Mouse (Mus musculus): ENCODE measurements around the gene Sephs1. TPM values are rescaled to one million over a fixed set of nuclear protein-coding genes. Genes with fewer than 3 reads are reported as not detected.

Sephs1 gene
- polyA plus RNA-seq, 1 experiment from 2014 or later: 34.3 TPM

DNA sequence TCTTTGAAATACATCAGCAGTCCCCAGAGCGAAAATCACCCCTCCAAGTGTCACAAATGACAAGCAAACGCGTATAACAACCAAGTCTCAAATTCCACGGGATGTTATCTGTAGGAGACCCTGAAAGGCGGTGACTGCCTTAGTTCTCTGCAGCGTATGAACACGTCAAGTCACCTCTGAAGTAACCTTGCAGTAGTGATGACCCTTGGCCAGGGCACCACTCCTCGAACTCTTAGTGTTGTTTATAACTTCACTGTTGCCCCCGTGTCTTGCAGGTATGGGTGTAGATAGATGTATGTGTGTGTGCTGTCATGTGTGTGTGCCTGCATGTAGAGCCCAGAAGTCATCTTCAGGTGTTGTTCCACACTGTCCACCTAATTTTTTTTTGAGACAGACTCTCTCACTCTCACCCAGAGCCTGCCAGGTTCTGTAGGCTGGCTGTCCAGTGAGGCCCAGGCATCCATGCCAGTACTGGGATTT, 16.5 kb upstream of the Sephs1 start:
- ATAC-seq (peak; percentile 6; the same call in 1 of the 2 replicates), DNase-seq (ENCODE audit: low spot score) (no peak)
- Histone ChIP-seq H3K4me2 (replicated peaks; ENCODE audit: low read depth, low read length) (no peak overlapping the region), H3K9me3 (ENCODE audit: low read length) (no peaks in the 10 kb centered on the region), H3K4me1 (ENCODE audit: insufficient read depth, low read depth, low read length) (no peaks in the 10 kb centered on the region), H3K27ac (ENCODE audit: low read length) (no peak overlapping the region), H3K36me3 (ENCODE audit: insufficient read depth, low read length) (no peaks in the 10 kb centered on the region), H3K9ac (replicated peaks; ENCODE audit: low read depth) (no peak overlapping the region), H3K27me3 (replicated peaks; ENCODE audit: insufficient read depth, low read length) (no peaks in the 10 kb centered on the region), H3K4me3 (ENCODE audit: low read depth, low read length) (no peak overlapping the region)
- TF ChIP-seq EP300 (IDR thresholded peaks at IDR 0.05) (no peak), CTCF (IDR thresholded peaks at IDR 0.05) (no peak)
- 38% methylated on average over 9 of the region's 9 CpGs for WGBS

DNA sequence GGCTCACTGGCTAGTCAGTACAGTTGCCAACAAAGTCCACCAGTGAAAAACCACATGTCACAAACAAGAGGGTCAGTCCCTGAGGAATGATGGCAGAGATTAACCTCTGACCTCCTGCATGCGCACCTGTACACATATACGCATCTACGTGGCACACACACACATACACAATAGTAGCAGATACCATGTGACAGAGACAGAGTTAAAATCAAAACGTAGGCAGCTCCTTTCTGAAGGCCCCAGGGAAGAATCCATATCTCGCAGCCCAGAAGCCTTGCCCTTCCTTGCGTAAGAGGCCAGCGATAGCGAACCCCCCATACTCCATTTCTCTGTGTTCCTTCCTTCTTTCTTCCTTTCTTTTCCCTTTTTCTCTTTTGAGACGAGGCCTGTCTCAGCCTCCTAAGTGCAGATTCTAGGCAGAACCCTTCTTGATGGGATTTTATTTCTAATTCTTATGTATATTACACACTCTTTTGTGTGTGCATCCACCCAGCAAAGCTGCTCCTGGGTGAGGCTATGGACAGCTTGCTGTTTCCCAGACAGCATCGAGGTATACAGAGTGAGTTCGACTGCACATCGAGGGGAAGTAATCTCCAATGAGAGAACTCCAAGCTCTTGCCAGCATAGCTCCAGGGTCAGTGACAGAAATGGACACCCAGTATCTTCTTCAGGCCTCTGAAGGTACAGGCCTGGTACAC, 13.2 kb upstream of the Sephs1 start:
- ATAC-seq (no peak), DNase-seq (ENCODE audit: low spot score) (no peak)
- H3K36me3 ChIP-seq (ENCODE audit: insufficient read depth, low read length): no peaks in the 10 kb centered on the region
- H3K4me1 ChIP-seq (ENCODE audit: insufficient read depth, low read depth, low read length): no peaks in the 10 kb centered on the region
- no peaks in the 10 kb centered on the region for H3K9me3 ChIP-seq (ENCODE audit: low read length)
- H3K4me2 ChIP-seq (replicated peaks; ENCODE audit: low read depth, low read length): no peak overlapping the region
- TF ChIP-seq EP300 (IDR thresholded peaks at IDR 0.05) (no peak), CTCF (IDR thresholded peaks at IDR 0.05) (no peak)
- no peak overlapping the region for H3K4me3 ChIP-seq (ENCODE audit: low read depth, low read length)
- no peak overlapping the region for H3K9ac ChIP-seq (replicated peaks; ENCODE audit: low read depth)
- no peaks in the 10 kb centered on the region for H3K27me3 ChIP-seq (replicated peaks; ENCODE audit: insufficient read depth, low read length)
- H3K27ac ChIP-seq (ENCODE audit: low read length): no peak overlapping the region
- WGBS: 79% methylated on average over 12 of the region's 12 CpGs

DNA sequence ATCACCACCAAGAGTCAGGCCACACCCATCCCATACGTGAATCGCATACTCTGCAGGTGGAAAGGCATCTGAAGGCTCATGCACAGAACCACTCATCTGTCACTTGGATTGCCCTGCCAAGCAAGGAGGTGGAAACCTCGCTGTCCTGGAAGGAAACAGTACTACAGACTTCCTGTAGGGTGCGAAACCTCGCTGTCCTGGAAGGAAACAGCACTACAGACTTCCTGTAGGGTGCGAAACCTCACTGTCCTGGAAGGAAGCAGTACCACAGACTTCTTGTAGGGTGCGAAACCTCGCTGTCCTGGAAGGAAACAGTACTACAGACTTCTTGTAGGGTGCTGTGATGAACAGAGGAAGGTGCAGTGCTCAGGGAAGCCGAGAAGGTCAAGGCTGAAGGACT, 8.6 kb upstream of the Sephs1 start:
- TF ChIP-seq CTCF (IDR thresholded peaks at IDR 0.05) (peak; percentile 23), EP300 (IDR thresholded peaks at IDR 0.05) (no peak)
- H3K27me3 ChIP-seq (replicated peaks; ENCODE audit: insufficient read depth, low read length): no peaks in the 10 kb centered on the region
- no peaks in the 10 kb centered on the region for H3K4me1 ChIP-seq (ENCODE audit: insufficient read depth, low read depth, low read length)
- 56% methylated on average over 9 of the region's 9 CpGs for WGBS
- H3K9ac ChIP-seq (replicated peaks; ENCODE audit: low read depth): no peak overlapping the region
- ATAC-seq (no peak), DNase-seq (ENCODE audit: low spot score) (no peak)
- H3K9me3 ChIP-seq (ENCODE audit: low read length): no peaks in the 10 kb centered on the region
- H3K27ac ChIP-seq (ENCODE audit: low read length): no peak overlapping the region
- no peak overlapping the region for H3K4me2 ChIP-seq (replicated peaks; ENCODE audit: low read depth, low read length)
- H3K36me3 ChIP-seq (ENCODE audit: insufficient read depth, low read length): no peaks in the 10 kb centered on the region
- H3K4me3 ChIP-seq (ENCODE audit: low read depth, low read length): no peak overlapping the region

DNA sequence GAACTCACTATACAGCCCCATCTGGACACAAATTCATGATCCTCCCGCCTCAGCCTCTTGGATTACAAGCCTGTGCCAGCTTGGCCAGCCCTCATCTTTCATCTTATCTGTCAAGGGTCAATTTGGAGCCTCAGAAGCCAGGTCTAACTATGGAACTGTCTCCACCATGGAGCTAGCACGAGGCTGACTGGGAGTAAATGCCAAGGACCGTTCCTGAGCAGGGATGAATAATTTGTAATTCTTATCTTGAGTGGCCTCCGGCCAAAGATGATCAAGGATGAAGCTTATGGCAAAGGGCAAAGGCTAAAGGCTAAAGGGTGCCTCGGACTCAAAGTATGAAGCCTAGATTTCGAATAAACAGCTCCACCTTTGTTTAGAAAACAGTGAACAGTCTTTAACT, 8.0 kb upstream of the Sephs1 start:
- Histone ChIP-seq H3K27ac (ENCODE audit: low read length) (no peak overlapping the region), H3K4me3 (ENCODE audit: low read depth, low read length) (no peak overlapping the region), H3K4me2 (replicated peaks; ENCODE audit: low read depth, low read length) (no peak overlapping the region), H3K27me3 (replicated peaks; ENCODE audit: insufficient read depth, low read length) (no peaks in the 10 kb centered on the region), H3K36me3 (ENCODE audit: insufficient read depth, low read length) (no peaks in the 10 kb centered on the region), H3K9me3 (ENCODE audit: low read length) (no peaks in the 10 kb centered on the region), H3K4me1 (ENCODE audit: insufficient read depth, low read depth, low read length) (no peaks in the 10 kb centered on the region), H3K9ac (replicated peaks; ENCODE audit: low read depth) (no peak overlapping the region)
- whole genome bisulfite sequencing: 28% methylated on average over 6 of the region's 6 CpGs
- DNase-seq (ENCODE audit: low spot score) (no peak), ATAC-seq (no peak)
- no peak for TF ChIP-seq CTCF (IDR thresholded peaks at IDR 0.05)
- TF ChIP-seq EP300 (IDR thresholded peaks at IDR 0.05): no peak

DNA sequence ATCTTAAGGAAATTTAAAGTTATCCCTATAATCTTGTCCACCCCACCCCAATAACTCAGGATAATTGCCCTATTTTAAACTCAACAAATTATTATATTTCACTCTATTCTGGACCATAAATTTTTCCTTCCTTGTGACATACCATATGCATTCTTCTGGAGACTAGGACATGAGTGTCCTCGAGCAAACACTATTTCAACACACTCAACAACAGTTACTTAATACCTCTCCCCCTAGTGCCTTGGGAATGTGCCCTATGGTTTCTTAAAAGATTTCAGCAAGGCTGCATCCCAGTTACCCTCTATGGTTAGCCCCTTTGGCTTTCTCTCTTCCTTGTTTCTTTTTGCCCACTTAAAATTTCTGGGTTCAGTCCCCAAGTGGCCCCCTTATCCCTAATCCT, 6.3 kb upstream of the Sephs1 start:
- Histone ChIP-seq H3K36me3 (ENCODE audit: insufficient read depth, low read length) (no peaks in the 10 kb centered on the region), H3K4me1 (ENCODE audit: insufficient read depth, low read depth, low read length) (no peaks in the 10 kb centered on the region), H3K27ac (ENCODE audit: low read length) (no peak overlapping the region), H3K9ac (replicated peaks; ENCODE audit: low read depth) (no peak overlapping the region), H3K4me3 (ENCODE audit: low read depth, low read length) (no peak overlapping the region), H3K9me3 (ENCODE audit: low read length) (no peaks in the 10 kb centered on the region), H3K27me3 (replicated peaks; ENCODE audit: insufficient read depth, low read length) (no peaks in the 10 kb centered on the region), H3K4me2 (replicated peaks; ENCODE audit: low read depth, low read length) (no peak overlapping the region)
- 29% methylated on average over 1 of the region's 1 CpGs for WGBS
- ATAC-seq (peak; percentile 76), DNase-seq (ENCODE audit: low spot score) (peak; percentile 75)
- TF ChIP-seq CTCF (IDR thresholded peaks at IDR 0.05) (no peak), EP300 (IDR thresholded peaks at IDR 0.05) (peak; percentile 28; the same call in 1 of the 2 replicates)

DNA sequence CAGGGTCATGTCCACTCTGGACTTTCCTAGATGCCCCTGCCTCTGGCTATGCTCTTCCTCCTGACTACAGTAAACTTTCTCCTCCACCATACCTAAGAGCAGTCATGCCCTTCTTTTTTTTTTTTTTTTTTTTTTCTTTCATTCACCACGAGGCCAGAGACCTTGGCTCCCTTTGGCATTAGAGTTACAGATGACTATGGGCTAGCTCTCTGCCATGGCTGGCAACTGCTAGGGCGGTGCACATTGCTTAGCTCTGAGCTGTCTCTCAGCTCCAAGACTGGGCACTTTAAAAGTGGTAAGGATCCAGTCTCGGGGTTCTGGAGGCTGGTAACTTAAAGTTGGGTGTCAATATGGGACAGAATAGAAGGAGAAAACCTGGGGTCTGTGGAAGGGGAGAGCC, 5.2 kb upstream of the Sephs1 start:
- H3K9ac ChIP-seq (replicated peaks; ENCODE audit: low read depth): no peak overlapping the region
- H3K9me3 ChIP-seq (ENCODE audit: low read length): no peaks in the 10 kb centered on the region
- 61% methylated on average over 3 of the region's 3 CpGs for WGBS
- no peaks in the 10 kb centered on the region for H3K27me3 ChIP-seq (replicated peaks; ENCODE audit: insufficient read depth, low read length)
- H3K27ac ChIP-seq (ENCODE audit: low read length): no peak overlapping the region
- no peak overlapping the region for H3K4me2 ChIP-seq (replicated peaks; ENCODE audit: low read depth, low read length)
- H3K36me3 ChIP-seq (ENCODE audit: insufficient read depth, low read length): no peaks in the 10 kb centered on the region
- no peak overlapping the region for H3K4me3 ChIP-seq (ENCODE audit: low read depth, low read length)
- no peak for ATAC-seq
- TF ChIP-seq CTCF (IDR thresholded peaks at IDR 0.05) (no peak), EP300 (IDR thresholded peaks at IDR 0.05) (no peak)
- DNase-seq (ENCODE audit: low spot score): no peak
- 0 out of 2 replicates have a peak, but pooled peaks cover 3% of the 10 kb centered on the region for H3K4me1 ChIP-seq (ENCODE audit: insufficient read depth, low read depth, low read length)
